Mouse (Mus musculus): ENCODE data around the gene Dennd5a.

The Dennd5a gene

GRCm38 (mm10) chr7:109876085-109876484, 84.2 kb downstream of the Dennd5a start:
- no peak for DNase-seq

- no peak for DNase-seq
Observed at GRCm38 (mm10) chr7:109875598-109875997, 84.7 kb downstream of the Dennd5a start.

GRCm38 (mm10) chr7:109875033-109875432, 85.2 kb downstream of the Dennd5a start:
- DNase-seq: no peak

DNA sequence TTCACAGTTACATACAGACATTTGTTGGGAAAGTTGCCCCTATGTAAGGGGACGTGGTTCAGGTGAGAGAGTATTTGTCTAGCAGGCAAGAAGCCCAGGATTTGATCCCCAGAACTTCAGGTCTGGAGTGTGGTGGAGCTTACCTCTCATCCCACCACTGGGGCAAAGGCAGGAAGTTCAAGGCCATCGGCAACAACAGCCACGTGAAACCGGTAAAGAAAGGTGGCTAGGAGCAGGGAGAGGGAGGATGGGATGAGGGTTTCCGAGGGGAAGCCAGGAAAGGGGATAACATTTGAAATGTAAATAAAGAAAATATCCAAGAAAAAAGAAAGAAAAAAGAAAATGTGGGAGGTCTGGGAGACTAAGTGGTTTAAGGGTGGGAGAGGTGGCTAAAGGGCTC, 87.1 kb downstream of the Dennd5a start:
- no peak for DNase-seq

DNA sequence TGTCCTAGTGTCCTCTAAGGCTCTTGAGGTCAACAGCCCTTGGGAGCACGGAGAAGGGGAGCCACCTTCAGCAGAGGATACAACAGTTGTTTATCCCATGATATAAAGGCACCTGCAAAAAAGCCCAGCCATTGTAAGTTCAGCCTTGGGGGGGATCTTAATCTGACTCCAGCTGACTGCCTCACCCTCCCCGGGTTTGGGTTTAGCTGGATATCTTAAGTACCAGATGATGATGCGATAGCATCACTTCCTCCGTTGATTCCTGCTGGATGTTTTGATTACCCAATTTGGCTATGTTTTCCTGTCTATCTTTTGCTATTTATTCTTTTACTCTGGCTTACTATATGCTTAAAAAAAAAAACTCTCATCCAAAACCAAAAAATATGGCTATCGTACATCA, 89.0 kb downstream of the Dennd5a start:
- no peak for DNase-seq

DNA sequence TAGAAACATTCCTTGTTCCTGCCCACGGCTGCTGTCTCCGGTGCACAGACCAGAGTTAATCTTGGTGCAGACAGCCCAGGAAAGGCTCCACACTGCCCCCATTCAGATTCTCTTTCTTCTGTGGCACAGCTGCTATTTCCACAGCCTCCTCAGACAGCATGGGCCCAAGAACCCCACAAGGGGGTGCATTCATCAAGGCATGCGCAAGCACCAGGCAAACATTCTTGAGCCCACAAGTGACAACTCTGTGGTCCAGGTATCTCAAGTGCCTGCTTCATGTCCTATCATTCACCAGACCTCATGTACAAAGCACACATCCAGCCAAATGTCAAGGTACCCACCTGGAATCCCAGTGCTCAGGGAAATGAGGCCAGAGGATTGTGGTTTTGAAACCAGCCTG, 91.8 kb downstream of the Dennd5a start:
- DNase-seq: peak; percentile 32

DNA sequence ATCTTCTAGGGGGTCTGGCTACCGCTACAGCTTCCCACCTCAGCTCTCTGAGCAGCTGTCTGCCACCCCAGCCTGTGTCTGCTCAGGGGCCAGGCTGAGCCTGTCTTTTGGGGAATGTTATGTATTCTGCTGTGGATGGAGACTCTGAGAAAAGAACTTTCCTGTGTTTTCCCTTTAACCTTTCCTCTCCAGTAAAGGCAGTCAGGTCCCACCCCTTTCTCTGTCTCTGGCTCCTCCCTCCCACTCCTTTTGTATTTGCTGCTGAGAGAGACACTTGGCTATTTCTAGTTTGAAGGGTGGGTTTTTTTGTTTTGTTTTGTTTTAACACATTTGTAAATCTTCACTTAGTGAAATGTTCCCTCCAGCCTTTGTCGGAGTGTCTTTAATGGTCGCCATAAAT, 93.6 kb downstream of the Dennd5a start:
- no peak for DNase-seq

DNA sequence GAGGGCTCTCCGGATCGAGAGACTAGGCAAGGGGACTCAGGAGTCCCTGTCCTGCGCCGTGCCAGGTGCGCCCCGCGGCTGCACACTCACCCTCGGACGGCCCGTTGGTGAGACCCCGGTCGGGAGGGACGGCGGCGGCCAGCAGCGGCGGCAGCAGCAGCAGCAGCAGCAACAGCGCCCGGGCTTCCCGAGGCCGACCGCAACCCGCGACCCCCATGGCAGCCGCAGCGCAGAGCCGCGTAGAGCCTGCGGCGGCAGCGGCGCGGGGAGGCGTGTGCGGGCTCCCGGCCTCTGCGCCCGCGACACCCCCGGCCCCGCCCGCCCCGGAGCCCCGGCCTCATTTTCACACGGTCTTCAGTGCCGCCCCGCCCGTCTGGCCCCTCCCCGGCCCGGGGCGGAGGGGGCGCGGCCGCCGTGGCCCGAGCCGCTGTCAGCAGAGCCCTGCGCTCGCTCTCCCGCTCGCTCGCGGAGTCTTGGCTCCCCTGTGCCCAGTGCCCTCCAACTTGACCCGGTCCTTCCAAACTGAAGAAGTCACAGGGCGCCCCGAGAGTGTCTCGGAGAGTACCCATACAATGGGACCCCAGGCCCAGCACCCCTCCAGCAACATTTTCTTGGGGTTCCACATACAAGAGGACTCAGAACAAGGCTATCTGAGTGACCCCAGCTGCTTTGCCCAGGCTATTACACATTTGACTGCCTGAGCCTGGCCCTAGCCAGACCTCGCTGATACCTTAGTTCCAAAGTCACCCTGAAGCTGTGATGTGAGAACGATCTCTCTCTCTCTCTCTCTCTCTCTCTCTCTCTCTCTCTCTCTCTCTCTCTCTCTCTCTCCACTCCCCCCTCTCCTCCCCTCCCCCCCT, 94.7 kb downstream of the Dennd5a start, which contains the start of gene Scube2:
Gene Scube2 (minus strand): TSS at position 310 of the 860 bp plus-strand sequence.
- DNase-seq: no peak

- DNase-seq: no peak
Observed at GRCm38 (mm10) chr7:109863561-109863960, 96.7 kb downstream of the Dennd5a start.

GRCm38 (mm10) chr7:109860162-109860561, 100.1 kb downstream of the Dennd5a start:
- DNase-seq: no peak

DNA sequence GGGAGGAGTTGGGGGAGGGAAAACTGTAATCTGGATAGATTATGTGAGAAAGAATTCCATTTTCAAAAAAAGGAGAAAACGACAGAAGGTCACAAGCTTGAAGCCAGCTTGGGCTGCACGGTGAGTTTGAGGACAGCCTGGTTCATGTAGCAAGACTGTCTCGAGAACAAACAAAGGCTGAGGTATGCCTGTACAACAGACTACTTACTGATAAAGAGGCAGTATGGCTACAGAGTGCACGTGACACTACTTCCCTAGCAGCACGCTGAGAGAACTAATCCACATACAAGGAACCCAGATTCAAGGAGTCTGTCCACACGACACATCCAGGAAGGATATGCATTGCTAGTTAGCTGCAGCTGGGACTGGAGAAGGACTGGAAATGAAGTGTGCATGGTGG, 100.9 kb downstream of the Dennd5a start:
- DNase-seq: no peak

- DNase-seq: no peak
Observed at GRCm38 (mm10) chr7:109852752-109853212, 107.5 kb downstream of the Dennd5a start.

- DNase-seq: no peak
Observed at GRCm38 (mm10) chr7:109852017-109852416, 108.3 kb downstream of the Dennd5a start.

DNA sequence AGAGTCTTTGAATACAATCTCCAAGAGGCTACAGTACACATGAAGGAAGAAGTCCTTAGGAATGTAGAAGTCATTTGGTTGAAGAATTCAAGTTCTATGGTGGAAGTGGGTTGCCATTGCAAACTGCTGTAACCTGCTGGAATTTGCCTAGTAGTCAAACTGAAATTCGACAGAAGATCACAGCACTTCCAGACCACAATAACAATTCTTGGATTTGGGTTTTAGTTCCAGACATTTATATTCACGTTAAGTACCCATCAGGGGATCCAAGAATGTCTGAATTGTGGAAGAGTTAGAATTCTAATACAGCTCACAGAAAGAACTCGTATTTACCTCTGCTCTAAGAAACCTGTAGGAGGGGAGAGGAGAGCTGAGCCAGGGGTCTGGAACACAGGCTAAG, 109.7 kb downstream of the Dennd5a start:
- DNase-seq: no peak

GRCm38 (mm10) chr7:109849750-109850434, 110.4 kb downstream of the Dennd5a start:
- no peak for DNase-seq

DNA sequence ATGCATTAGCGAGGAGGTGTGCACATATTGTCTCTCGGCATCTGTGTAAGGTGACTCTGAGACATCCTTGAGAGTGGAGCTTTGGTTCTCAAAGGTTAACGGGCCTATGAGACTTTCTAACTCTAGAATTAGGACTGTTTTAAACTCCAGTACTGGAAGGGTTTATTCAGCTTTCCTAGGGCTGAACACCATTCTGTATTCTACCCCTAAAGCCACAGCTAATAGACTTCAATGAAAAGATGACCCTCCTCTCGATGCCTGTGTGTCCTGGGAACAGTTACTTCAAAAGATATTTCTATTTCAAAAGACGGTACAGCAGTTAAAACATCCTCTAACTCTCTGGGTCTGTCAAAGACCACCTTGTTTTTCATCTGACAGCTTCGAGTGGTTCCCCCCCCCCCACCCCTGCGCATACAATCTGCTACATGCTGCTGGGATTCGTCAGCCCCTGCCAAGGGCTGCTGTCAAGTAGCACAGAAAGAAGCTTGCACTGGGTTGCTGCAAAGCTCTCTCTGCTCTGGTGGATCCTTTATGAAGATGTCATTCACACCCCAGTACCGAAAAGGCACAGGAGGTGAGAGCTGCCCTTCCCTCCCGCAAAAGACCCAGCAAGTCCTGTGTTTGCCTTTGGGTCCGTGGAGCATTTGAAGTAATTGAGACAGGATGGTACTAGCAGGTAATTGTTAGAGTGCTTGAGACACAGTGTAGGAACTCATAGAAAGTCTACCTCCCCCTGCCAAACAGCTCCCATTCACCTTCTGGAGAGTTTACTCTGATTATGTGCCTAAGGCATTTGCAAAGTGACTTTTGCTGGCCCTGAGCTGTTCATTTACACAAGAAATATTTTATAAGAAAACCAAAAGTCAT, 111.2 kb downstream of the Dennd5a start:
- DNase-seq: no peak

- no peak for DNase-seq
Observed at GRCm38 (mm10) chr7:109844100-109844499, 116.2 kb downstream of the Dennd5a start.
